Mouse (Mus musculus) Patski (cell line): ENCODE results near the gene Plb1. TPM values are rescaled to one million over a fixed set of nuclear protein-coding genes. Genes with fewer than 3 reads are reported as not detected.

Experiments used
- ATAC-seq: fragments of 100-300 bp; one replicate; pipeline ENCODE4 v1.8.0; 2021
- CTCF ChIA-PET: fragments of 350-600 bp; sonication (Branson Sonifier 250); formaldehyde crosslinking; loops from one replicate; lab custom pipeline; 2022; ENCODE audit warnings: inconsistent platforms; lab: Charles Lee
- POLR2A ChIA-PET: fragments of 350-600 bp; sonication (Branson Sonifier 250); formaldehyde crosslinking; loops from one replicate; lab custom pipeline; 2022; ENCODE audit warnings: antibody characterized with exemption, inconsistent platforms; lab: Charles Lee
- DNase-seq: peaks from one replicate; pipeline ENCODE4 v3.0.0-alpha.2; 2011; ENCODE audit warnings: low read depth, low spot score
- H3K27me3 ChIP-seq: fragments of 371-371 bp; one replicate; pipeline ENCODE4 v1.5.1; 2021
- CTCF ChIP-seq: fragments of 100-300 bp; IDR thresholded peaks from one replicate; pipeline ENCODE4 v1.5.1; 2021
- in situ Hi-C: fragments of 300-500 bp; cut with MboI; formaldehyde crosslinking; loops from 3 replicates; pipeline ENCODE4 v1.11.1; 2018; ENCODE audit warnings: low pct_unique_long_range_greater_than_20kb, mixed read lengths
- polyA plus RNA-seq: library from polyadenylated mRNA; unstranded; gene quantifications from one replicate; pipeline ENCODE4 v1.2.3, GENCODE M21; 2021

The Plb1 gene
- polyA plus RNA-seq = 0.23 TPM

DNA sequence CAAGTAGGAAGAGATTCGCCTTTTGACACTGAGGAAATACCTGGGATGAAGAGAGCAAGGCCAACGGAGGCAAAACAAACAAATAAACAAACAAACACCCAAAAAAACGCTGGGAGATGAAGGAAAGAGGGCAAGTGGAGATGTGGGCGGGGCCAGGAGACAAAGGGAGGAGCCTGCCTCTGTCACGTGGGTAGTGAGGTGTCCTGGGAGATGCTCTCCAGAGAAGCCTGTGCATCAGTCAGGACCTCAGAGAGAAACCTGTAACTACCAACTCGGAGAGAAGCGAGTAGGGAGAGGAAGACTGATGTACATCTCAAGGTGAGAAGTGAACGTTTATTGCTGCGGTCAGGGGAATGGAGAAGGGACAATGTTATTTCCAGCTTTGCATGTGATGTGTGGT lies at the start of gene Plb1:
Plb1 (plus strand) TSS at position 235 of the 400 bp plus-strand sequence.
- CTCF ChIA-PET = interaction anchor here (1.4 kb wide), 1 partner anchor 9 kb away, joined by 8 read pairs; no protein-coding TSS in a partner anchor
- no peaks in the 10 kb centered on the region for H3K27me3 ChIP-seq
- no peak for DNase-seq
- TF ChIP-seq CTCF = no peak
- POLR2A ChIA-PET = no interaction called here
- in situ Hi-C loops = loop anchor here (5.0 kb wide), 1 partner anchor 75 kb away; no protein-coding TSS in a partner anchor
- ATAC-seq = no peak

GRCm38 (mm10) chr5:32182885-32183629 lies 49.5 kb upstream of the Plb1 start:
- ChIA-PET CTCF (interaction anchor here (0.6 to 1.2 kb wide), 2 partner anchors 15 to 20 kb away, joined by 3 read pairs; no protein-coding TSS in a partner anchor), POLR2A (no interaction called here)
- H3K27me3 ChIP-seq = no peaks in the 10 kb centered on the region
- no peak for DNase-seq
- no peak for ATAC-seq
- in situ Hi-C loops = no loop called here
- TF ChIP-seq CTCF = no peak

DNA sequence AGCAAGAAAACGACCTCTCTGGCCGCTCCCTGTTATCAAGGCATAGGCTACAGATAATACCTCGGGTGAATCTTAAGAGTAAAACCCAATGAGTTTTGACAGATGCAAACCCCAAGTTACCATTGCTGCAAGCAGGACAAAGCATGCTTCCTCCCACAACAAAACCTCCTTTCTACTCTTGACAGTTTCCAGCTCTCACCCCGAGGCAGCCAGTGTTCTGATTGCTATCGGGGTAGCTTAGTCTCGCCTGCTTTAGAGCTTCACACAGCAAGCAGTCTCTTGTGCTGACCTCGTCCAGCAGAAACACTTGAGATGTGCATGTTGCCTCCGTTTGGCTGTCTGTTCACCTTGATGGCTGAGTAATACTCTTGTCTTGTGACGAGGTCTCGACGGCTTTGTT lies 44.8 kb upstream of the Plb1 start:
- no peaks in the 10 kb centered on the region for H3K27me3 ChIP-seq
- no peak for DNase-seq
- no peak for ATAC-seq
- CTCF ChIA-PET = interaction anchor here (1.4 kb wide), 1 partner anchor 9 kb away, joined by 3 read pairs; no protein-coding TSS in a partner anchor
- in situ Hi-C loops = no loop called here
- POLR2A ChIA-PET = no interaction called here
- TF ChIP-seq CTCF = no peak

GRCm38 (mm10) chr5:32191259-32191658 lies 41.2 kb upstream of the Plb1 start:
- ChIA-PET CTCF (interaction anchor here (1.2 to 1.7 kb wide), 3 partner anchors 11 to 47 kb away, joined by 3 to 7 read pairs (median 3); no protein-coding TSS in a partner anchor), POLR2A (interaction anchor here (1.2 to 1.3 kb wide), 2 partner anchors 34 to 53 kb away, joined by 3 read pairs; no protein-coding TSS in a partner anchor)
- H3K27me3 ChIP-seq = no peaks in the 10 kb centered on the region
- ATAC-seq = no peak
- in situ Hi-C loops = loop anchor here (5.0 kb wide), 1 partner anchor 44 kb away; no protein-coding TSS in a partner anchor
- no peak for TF ChIP-seq CTCF
- DNase-seq = no peak

DNA sequence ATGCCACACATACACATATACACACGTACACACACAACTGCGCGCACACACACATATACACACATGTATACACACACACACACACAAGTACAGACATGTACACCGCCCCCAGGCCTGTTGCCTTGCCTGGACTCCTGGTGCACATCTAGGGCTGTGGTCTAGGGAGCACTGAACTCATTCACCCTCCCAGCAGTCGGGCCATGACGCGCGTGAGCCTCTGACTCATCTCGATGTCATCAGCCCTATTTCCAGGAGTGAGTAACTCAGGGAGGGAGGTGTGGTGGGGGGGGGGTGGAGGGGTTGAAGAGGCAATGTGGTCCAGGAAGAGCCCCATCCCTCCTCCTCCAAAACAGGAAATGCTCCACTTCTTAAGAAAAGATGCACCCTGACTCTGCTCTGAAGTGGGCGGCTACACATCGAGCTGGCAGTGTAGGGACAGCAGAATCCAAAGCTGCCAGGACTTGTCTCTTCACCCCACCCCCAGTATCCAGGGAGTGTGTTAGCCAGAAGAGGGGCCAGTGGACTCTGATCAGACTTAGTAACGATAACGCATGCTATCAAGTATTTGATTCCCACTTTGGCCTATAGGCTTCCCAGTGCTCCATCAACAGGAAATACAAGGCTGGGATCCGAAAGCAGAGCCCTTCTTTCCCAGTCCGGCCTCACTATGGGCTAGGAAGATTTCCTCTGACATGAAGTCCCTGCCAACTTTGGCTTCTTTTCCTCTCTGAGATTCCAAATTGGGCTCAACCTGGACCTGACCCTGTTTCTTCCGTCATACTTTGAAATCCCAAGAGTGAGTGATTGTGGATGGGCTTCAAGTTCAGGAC lies 40.3 kb upstream of the Plb1 start:
- no peak for TF ChIP-seq CTCF
- ChIA-PET POLR2A (interaction anchor here (0.8 to 1.3 kb wide), 4 partner anchors 35 to 494 kb away, joined by 3 to 6 read pairs (median 3); no protein-coding TSS in a partner anchor), CTCF (no interaction called here)
- in situ Hi-C loops = loop anchor here (5.0 kb wide), 1 partner anchor 45 kb away; no protein-coding TSS in a partner anchor
- ATAC-seq = peak; percentile 61
- H3K27me3 ChIP-seq = no peaks in the 10 kb centered on the region
- DNase-seq = peak; percentile 84

DNA sequence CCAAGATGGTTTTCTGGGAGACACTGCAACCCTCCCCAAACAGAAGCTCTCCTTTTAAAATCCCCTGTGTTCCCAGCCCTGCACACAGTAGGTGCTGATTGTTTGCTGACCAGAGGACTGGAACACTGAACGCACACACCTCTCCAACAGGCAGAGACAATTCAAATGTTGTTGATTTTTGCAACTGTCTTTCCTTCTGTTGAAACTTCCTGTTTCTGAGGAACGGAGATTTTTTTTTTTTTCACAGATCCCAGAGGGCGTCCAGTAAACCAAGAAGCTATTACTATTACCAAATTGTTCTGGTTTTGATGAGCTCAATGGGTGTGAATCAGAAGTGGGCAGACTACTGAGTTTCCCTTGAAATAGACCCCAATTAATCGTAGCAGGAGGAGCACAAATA lies 38.3 kb upstream of the Plb1 start:
- in situ Hi-C loops = loop anchor here (5.0 kb wide), 1 partner anchor 47 kb away; no protein-coding TSS in a partner anchor
- no peak for TF ChIP-seq CTCF
- no peaks in the 10 kb centered on the region for H3K27me3 ChIP-seq
- POLR2A ChIA-PET = no interaction called here
- CTCF ChIA-PET = interaction anchor here (1.0 to 1.7 kb wide), 2 partner anchors 10 to 593 kb away, joined by 3 to 6 read pairs; no protein-coding TSS in a partner anchor
- DNase-seq = no peak
- ATAC-seq = no peak

DNA sequence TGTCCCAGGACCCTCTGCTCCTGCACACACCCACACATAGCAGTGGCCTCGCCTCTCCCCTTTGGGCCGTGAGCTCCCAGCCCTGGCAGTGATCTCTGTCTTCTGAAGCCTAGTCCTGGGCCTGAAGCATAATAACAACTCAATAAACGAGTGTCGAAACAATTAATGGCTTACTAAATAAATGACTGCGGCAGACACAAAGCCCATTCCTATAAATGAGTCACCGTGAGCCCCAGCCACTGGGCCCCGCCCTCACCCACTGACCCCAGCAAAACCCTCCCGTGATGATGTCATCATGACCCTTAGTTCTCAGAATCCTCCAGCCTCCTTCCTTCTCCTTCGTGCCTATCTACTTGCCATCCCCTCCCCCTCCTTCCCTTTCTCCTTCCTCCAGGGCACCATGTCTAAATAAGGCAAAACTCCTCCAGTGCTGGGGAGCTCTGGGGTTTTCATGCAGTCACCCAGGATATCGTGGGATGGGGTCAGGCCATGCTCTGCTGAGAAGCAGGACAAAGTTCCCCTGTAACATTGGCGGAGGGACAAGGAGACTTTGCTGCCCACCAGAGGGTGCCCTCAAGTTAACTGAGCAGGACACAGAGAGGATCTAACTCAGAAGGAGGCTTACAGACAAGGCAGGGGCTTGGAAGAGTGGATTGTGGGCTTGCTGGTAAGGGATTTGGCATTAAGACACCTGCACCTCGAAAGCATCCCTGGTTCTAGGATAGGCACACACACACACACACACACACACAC lies 36.5 kb upstream of the Plb1 start:
- ATAC-seq (peak; percentile 60), DNase-seq (peak; percentile 95)
- ChIA-PET CTCF (interaction anchor here (1.0 to 3.0 kb wide), 6 partner anchors 11 to 633 kb away, joined by 3 to 28 read pairs (median 6); no protein-coding TSS in a partner anchor), POLR2A (interaction anchor here (0.6 to 2.5 kb wide), 7 partner anchors 55 to 634 kb away, joined by 3 to 16 read pairs (median 3); no protein-coding TSS in a partner anchor)
- no peaks in the 10 kb centered on the region for H3K27me3 ChIP-seq
- peak; percentile 69 for TF ChIP-seq CTCF
- in situ Hi-C loops = loop anchor here (5.0 kb wide), 4 partner anchors 154 to 634 kb away; partner anchors contain the start of genes Babam2 and Rbks

GRCm38 (mm10) chr5:32197698-32198097 lies 34.8 kb upstream of the Plb1 start:
- TF ChIP-seq CTCF = peak; percentile 98
- ChIA-PET POLR2A (interaction anchor here (2.2 kb wide), 1 partner anchor 599 kb away, joined by 6 read pairs; no protein-coding TSS in a partner anchor), CTCF (interaction anchor here (0.7 to 3.0 kb wide), 18 partner anchors 9 to 638 kb away, joined by 3 to 28 read pairs (median 4); partner anchors contain the start of gene Mrpl33)
- in situ Hi-C loops = loop anchor here (5.0 kb wide), 4 partner anchors 155 to 635 kb away; partner anchors contain the start of genes Babam2 and Rbks
- ATAC-seq = peak; percentile 55
- peak; percentile 90 for DNase-seq
- H3K27me3 ChIP-seq = no peaks in the 10 kb centered on the region

DNA sequence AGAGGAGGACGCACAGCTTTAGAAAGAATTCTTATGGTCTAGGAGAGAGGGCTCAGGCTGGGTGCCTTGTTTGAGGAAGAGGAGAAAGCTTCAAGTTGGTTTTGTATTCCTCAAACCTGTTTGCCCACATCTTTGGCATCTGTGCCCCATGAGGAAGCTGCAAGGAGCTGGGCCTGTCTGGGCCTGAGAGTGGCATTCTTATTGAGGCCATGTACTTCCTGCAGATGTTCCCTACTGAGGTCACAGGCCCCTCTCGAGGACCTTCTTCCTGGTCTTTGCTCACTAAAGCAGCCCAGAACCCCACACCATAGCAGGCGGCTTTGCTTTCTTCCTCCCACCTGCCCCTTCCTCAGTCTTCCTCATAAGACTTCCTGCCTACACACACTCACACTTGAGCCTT lies 33.4 kb upstream of the Plb1 start:
- ATAC-seq (no peak), DNase-seq (no peak)
- POLR2A ChIA-PET = interaction anchor here (0.9 to 2.2 kb wide), 4 partner anchors 60 to 614 kb away, joined by 3 to 6 read pairs (median 4); no protein-coding TSS in a partner anchor
- in situ Hi-C loops = loop anchor here (5.0 kb wide), 4 partner anchors 157 to 637 kb away; partner anchors contain the start of genes Babam2 and Rbks
- TF ChIP-seq CTCF = no peak
- CTCF ChIA-PET = interaction anchor here (0.9 to 2.5 kb wide), 4 partner anchors 17 to 600 kb away, joined by 4 to 24 read pairs (median 8); partner anchors contain the start of gene Mrpl33
- no peaks in the 10 kb centered on the region for H3K27me3 ChIP-seq
